Mouse (Mus musculus): ENCODE data around the gene Prss28. TPM values are rescaled to one million over a fixed set of nuclear protein-coding genes. Genes with fewer than 3 reads are reported as not detected.

Gene Prss28
- polyA plus RNA-seq, 1 experiment, result not detected

DNA sequence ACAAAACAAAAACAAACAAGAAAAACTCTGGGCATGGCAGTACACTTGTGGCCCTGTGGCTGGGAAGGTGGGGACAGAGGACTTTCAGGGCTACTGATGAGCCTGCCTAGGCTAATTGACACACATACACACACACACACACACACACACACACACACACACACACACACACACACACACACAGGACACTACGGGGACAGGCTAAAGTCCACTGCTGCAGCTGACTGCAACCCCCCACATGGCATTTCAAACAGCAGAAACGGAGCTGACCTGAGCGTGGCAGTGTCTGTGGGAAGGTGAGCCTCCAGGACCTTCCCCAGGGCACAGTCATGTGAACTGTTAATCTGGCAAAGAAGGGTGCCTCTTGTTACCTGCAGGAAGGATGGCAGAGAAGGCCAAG lies 33.0 kb downstream of the Prss28 start:
- TF ChIP-seq CTCF (IDR thresholded peaks at IDR 0.05; ENCODE audit: borderline replicate concordance, extremely low read depth, insufficient read depth, insufficient read length), result no peak
- TF ChIP-seq POLR2A (IDR thresholded peaks at IDR 0.05; ENCODE audit: borderline replicate concordance, extremely low read depth, insufficient read depth, insufficient read length, poor library complexity, severe bottlenecking), result no peak
- DNase-seq (ENCODE audit: low read depth), result no peak

DNA sequence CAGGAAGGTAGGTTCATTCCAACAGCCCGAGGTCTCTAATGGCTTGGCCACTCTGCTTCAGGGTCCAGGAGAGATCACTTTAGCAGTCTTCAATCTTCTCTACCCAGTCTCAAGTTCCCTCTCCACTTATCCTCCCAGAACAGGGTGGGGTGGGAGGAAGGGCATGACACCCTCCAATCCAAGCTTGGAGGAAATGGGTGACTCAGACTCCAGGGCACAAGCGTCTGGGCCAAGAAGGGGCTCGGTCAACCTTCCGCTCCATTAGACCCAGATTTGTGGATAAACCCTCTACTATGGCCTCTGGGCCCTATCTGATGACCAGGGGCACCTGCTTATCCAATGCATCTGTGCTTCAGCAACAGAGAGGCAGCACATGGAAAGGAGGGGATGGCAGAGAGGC lies 37.0 kb downstream of the Prss28 start, which contains the start of gene Tpsab1:
Gene Tpsab1, minus strand, starts transcription at position 101 of the 400 bp plus-strand sequence.
- no peak for DNase-seq (ENCODE audit: low read depth)
- TF ChIP-seq CTCF (IDR thresholded peaks at IDR 0.05; ENCODE audit: borderline replicate concordance, extremely low read depth, insufficient read depth, insufficient read length), result no peak
- no peak for TF ChIP-seq POLR2A (IDR thresholded peaks at IDR 0.05; ENCODE audit: borderline replicate concordance, extremely low read depth, insufficient read depth, insufficient read length, poor library complexity, severe bottlenecking)

GRCm38 (mm10) chr17:25361291-25361690 lies 52.8 kb downstream of the Prss28 start:
- no peak for DNase-seq (ENCODE audit: low read depth)
- TF ChIP-seq POLR2A (IDR thresholded peaks at IDR 0.05; ENCODE audit: borderline replicate concordance, extremely low read depth, insufficient read depth, insufficient read length, poor library complexity, severe bottlenecking), result no peak
- no peak for TF ChIP-seq CTCF (IDR thresholded peaks at IDR 0.05; ENCODE audit: borderline replicate concordance, extremely low read depth, insufficient read depth, insufficient read length)

Other genes with a start within 250 kb of the Prss28 start
- gene Tmem204, start 225.1 kb upstream of the Prss28 start, polyA plus RNA-seq (2012; rRNA removed), result 9.6 and 10.5 TPM in 2 replicates
- gene Telo2, start 192.7 kb upstream of the Prss28 start, polyA plus RNA-seq (2012; rRNA removed), result 40.9 and 41.6 TPM in 2 replicates
- 0.07 TPM in 1 of 2 replicates, not detected in the other for gene Ptx4, start 187.9 kb upstream of the Prss28 start, polyA plus RNA-seq (2012; rRNA removed)
- 41.4 and 45.7 TPM in 2 replicates for gene Clcn7, start 175.3 kb upstream of the Prss28 start, polyA plus RNA-seq (2012; rRNA removed)
- gene Ccdc154, start 146.2 kb upstream of the Prss28 start, polyA plus RNA-seq (2012; rRNA removed), result not detected in 2 replicates
- not detected in 2 replicates for gene Gm38655, start 133.2 kb upstream of the Prss28 start, polyA plus RNA-seq (2012; rRNA removed)
- 22.3 and 29.5 TPM in 2 replicates for gene BC003965, start 124.1 kb upstream of the Prss28 start, polyA plus RNA-seq (2012; rRNA removed)
- 22.3 and 24.1 TPM in 2 replicates for gene Unkl, start 120.2 kb upstream of the Prss28 start, polyA plus RNA-seq (2012; rRNA removed)
- gene Gnptg, start 68.5 kb upstream of the Prss28 start, polyA plus RNA-seq (2012; rRNA removed), result 75.1 and 108 TPM in 2 replicates
- 40.8 and 54.0 TPM in 2 replicates for gene Tsr3, start 68.5 kb upstream of the Prss28 start, polyA plus RNA-seq (2012; rRNA removed)
- 15.6 and 16.6 TPM in 2 replicates for gene Baiap3, start 52.3 kb upstream of the Prss28 start, polyA plus RNA-seq (2012; rRNA removed)
- gene Ube2i, start 34.0 kb upstream of the Prss28 start, polyA plus RNA-seq (2012; rRNA removed), result 481 and 573 TPM in 2 replicates
- 0.08 and 0.19 TPM in 2 replicates for gene Prss34, start 10.3 kb upstream of the Prss28 start, polyA plus RNA-seq (2012; rRNA removed)
- gene Prss29, start 10.0 kb downstream of the Prss28 start, polyA plus RNA-seq (2012; rRNA removed), result not detected in 2 replicates
- 0.06 TPM in 1 of 2 replicates, not detected in the other for gene Tpsab1, start 36.9 kb downstream of the Prss28 start, polyA plus RNA-seq (2012; rRNA removed)
- gene Tpsb2, start 57.7 kb downstream of the Prss28 start, polyA plus RNA-seq (2012; rRNA removed), result 0.62 and 2.5 TPM in 2 replicates
- gene Tpsg1, start 60.6 kb downstream of the Prss28 start, polyA plus RNA-seq (2012; rRNA removed), result 0.45 and 0.72 TPM in 2 replicates
- 90.4 and 118 TPM in 2 replicates for gene Cacna1h, start 125.1 kb downstream of the Prss28 start, polyA plus RNA-seq (2012; rRNA removed)
- 1.1 and 1.4 TPM in 2 replicates for gene Tekt4, start 146.0 kb downstream of the Prss28 start, polyA plus RNA-seq (2012; rRNA removed)
- 0.22 and 0.25 TPM in 2 replicates for gene Sstr5, start 188.6 kb downstream of the Prss28 start, polyA plus RNA-seq (2012; rRNA removed)

Measured in brain, embryonic 14.5 days (tissue).